8 mouse cellular contexts compared by ENCODE assay signal in genomic region chr12:35981732-35982360, GRCm38 (mm10). TPM values are rescaled to one million over a fixed set of nuclear protein-coding genes. Genes with fewer than 3 reads are reported as not detected.
DNase-seq lines count a peak whose midpoint lies in the region; TF ChIP-seq lines count a peak whose summit lies in the region.

No protein-coding gene starts in this region.

- WGBS in heart, adult 2 months = 26% methylated on average over 6 of the region's 6 CpGs
- 54% methylated on average over 6 of the region's 6 CpGs for WGBS in kidney, adult 2 months

- H3K27me3 ChIP-seq in heart, adult 2 months (ENCODE audit: control insufficient read depth, insufficient read depth, low read length) = no peaks in the 10 kb centered on the region
- H3K27me3 ChIP-seq in kidney, adult 2 months (replicated peaks; ENCODE audit: control insufficient read depth, insufficient read depth, low read length) = no peaks in the 10 kb centered on the region
- no peaks in the 10 kb centered on the region for H3K27me3 ChIP-seq in megakaryocyte, embryonic 14.5 days (replicated peaks)

- H3K9me3 ChIP-seq in megakaryocyte, embryonic 14.5 days = no peaks in the 10 kb centered on the region

- H3K9ac ChIP-seq in heart, adult 2 months (ENCODE audit: low read depth, low read length) = no peak overlapping the region

- TF ChIP-seq CTCF in heart, adult 2 months (IDR thresholded peaks at IDR 0.05) = no peak
- TF ChIP-seq CTCF in kidney, adult 2 months (conservative IDR thresholded peaks at IDR 0.05; ENCODE audit: insufficient read depth, insufficient read length, low read depth, low read length) = no peak
- TF ChIP-seq CTCF in layer of hippocampus, adult 2 months (conservative IDR thresholded peaks at IDR 0.05) = no peak

- no peak for TF ChIP-seq POLR2A in heart, adult 2 months (IDR thresholded peaks at IDR 0.05; ENCODE audit: insufficient read depth, low read depth, low read length)
- TF ChIP-seq POLR2A in kidney, adult 2 months (IDR thresholded peaks at IDR 0.05; ENCODE audit: low read depth, low read length) = no peak

- DNase-seq in adrenal gland, postnatal 10 days = peak; percentile 5
- no peak for DNase-seq in adrenal gland, adult 8-10 months
- peak; percentile 19 to 22 for DNase-seq in heart, adult 2 months
- peak; percentile 52 for DNase-seq in kidney, adult 2 months
- no peak for DNase-seq in spleen, adult 12 weeks (ENCODE audit: low spot score)
- no peak for DNase-seq in layer of hippocampus, adult 8-10 months (ENCODE audit: low spot score in 2 of 2)
- no peak for DNase-seq in layer of hippocampus, adult 2 months (ENCODE audit: low spot score in 2 of 2)

- H3K4me3 ChIP-seq in heart, adult 2 months = no peak overlapping the region
- H3K4me3 ChIP-seq in kidney, adult 2 months (ENCODE audit: insufficient read depth, low read depth, low read length) = no peak overlapping the region
- H3K4me3 ChIP-seq in megakaryocyte, embryonic 14.5 days (replicated peaks) = peak overlapping the region; percentile 24
- H3K4me3 ChIP-seq in layer of hippocampus, adult 2 months = no peak overlapping the region

- TF ChIP-seq EP300 in heart, adult 2 months (IDR thresholded peaks at IDR 0.05; ENCODE audit: insufficient read depth, low read depth, low read length) = no peak

- no peaks in the 10 kb centered on the region for H3K79me2 ChIP-seq in heart, adult 2 months (replicated peaks; ENCODE audit: control insufficient read depth, insufficient read depth, low read length)

- no peaks in the 10 kb centered on the region; the same call in 1 of the 2 replicates for H3K36me3 ChIP-seq in heart, adult 2 months (ENCODE audit: control insufficient read depth, insufficient read depth, low read length)
- H3K36me3 ChIP-seq in kidney, adult 2 months (ENCODE audit: control insufficient read depth, insufficient read depth, low read length) = no peaks in the 10 kb centered on the region
- H3K36me3 ChIP-seq in megakaryocyte, embryonic 14.5 days (replicated peaks; ENCODE audit: low read length) = no peaks in the 10 kb centered on the region

- peaks cover 2% of the 10 kb centered on the region for H3K4me1 ChIP-seq in heart, adult 2 months (ENCODE audit: control insufficient read depth, insufficient read depth, low read length)
- H3K4me1 ChIP-seq in kidney, adult 2 months (ENCODE audit: control insufficient read depth, insufficient read depth, low read length) = no peaks in the 10 kb centered on the region
- H3K4me1 ChIP-seq in megakaryocyte, embryonic 14.5 days = peaks cover 14% of the 10 kb centered on the region

- intact Hi-C loops in heart, adult 2 months (cut with DNase I) = loop anchor here (5.0 kb wide), 1 partner anchor 1110 kb away; no protein-coding TSS in a partner anchor

- H3K27ac ChIP-seq in heart, adult 2 months = no peak overlapping the region
- H3K27ac ChIP-seq in kidney, adult 2 months (ENCODE audit: insufficient read depth, low read depth, low read length) = no peak overlapping the region
- H3K27ac ChIP-seq in layer of hippocampus, adult 2 months = no peak overlapping the region

RNA-seq across cellular contexts. Expression of gene Agr2, which starts 10.9 kb away (rescaled TPM):
- not detected for total RNA-seq in adrenal gland, postnatal 10 days (2021)
- total RNA-seq in adrenal gland, adult 8-10 months (2022) = not detected
- total RNA-seq in heart, adult 2 months (2021) = not detected
- 2.5 TPM in 1 of 2 replicates, not detected in the other for polyA plus RNA-seq in heart, adult 2 months (2012; rRNA removed)
- polyA plus RNA-seq in kidney, adult 2 months (2012; rRNA removed) = not detected in 2 replicates
- not detected in 2 replicates for polyA plus RNA-seq in megakaryocyte, embryonic 14.5 days (2012; ENCODE audit: insufficient read depth, low replicate concordance)
- total RNA-seq in layer of hippocampus, adult 8-10 months (2022) = not detected
- total RNA-seq in layer of hippocampus, adult 2 months (2021) = not detected

RNA-seq across cellular contexts. Expression of gene Agr3, which starts 56.4 kb away (rescaled TPM):
- not detected for total RNA-seq in adrenal gland, postnatal 10 days (2021)
- total RNA-seq in adrenal gland, adult 8-10 months (2022) = not detected
- not detected for total RNA-seq in heart, adult 2 months (2021)
- 0.37 TPM in 1 of 2 replicates, not detected in the other for polyA plus RNA-seq in heart, adult 2 months (2012; rRNA removed)
- polyA plus RNA-seq in kidney, adult 2 months (2012; rRNA removed) = not detected in 2 replicates
- not detected in 2 replicates for polyA plus RNA-seq in megakaryocyte, embryonic 14.5 days (2012; ENCODE audit: insufficient read depth, low replicate concordance)
- total RNA-seq in layer of hippocampus, adult 8-10 months (2022) = not detected
- not detected for total RNA-seq in layer of hippocampus, adult 2 months (2021)

Comparison
In these comparisons a context has a peak if more than half of its experiments do, and no peak if none do; other contexts are left out.
1. DNase-seq: peak in adrenal gland, postnatal 10 days (single experiment), heart, adult 2 months (2 of 2) and kidney, adult 2 months (single experiment); none in adrenal gland, adult 8-10 months (single experiment), spleen, adult 12 weeks (single experiment), layer of hippocampus, adult 8-10 months (0 of 2) and layer of hippocampus, adult 2 months (0 of 2).